ENCODE assay signal across 13 mouse cellular contexts in the genomic region with DNA sequence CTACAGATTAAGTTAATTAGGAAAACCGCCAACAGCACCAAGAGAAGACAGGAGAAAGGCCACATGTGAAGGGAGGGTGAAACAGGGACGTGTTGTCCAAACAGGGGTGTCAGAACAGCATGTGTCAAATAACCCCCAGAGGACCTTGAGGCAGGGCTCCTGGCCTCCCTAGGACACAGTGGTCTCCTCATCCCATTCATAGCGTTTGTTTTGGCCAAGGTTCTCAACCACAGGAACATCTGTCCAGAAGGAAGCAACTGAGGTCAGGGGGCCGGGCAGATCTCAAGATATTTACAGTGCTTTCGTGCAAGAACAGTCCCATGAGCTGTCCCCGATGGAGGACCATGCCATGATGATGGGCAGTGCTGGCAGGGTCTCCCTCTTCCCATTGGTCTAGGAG. TPM values are rescaled to one million over a fixed set of nuclear protein-coding genes. Genes with fewer than 3 reads are reported as not detected.
DNase-seq lines count a peak whose midpoint lies in the region; ATAC-seq and TF ChIP-seq lines count a peak whose summit lies in the region.
"Had no signal": no experiment of that assay in that cellular context is flagged by ENCODE, and none has a peak within 500 bp of the region (broad histone marks: within the 10 kb centered on the region; RNA-seq: fewer than 3 reads in every experiment).

No protein-coding gene starts in this region.

- 40% methylated on average over 6 of the region's 6 CpGs for WGBS in lung, postnatal 0 days
- 60% methylated on average over 6 of the region's 6 CpGs for WGBS in stomach, postnatal 0 days

- peaks cover 41% of the 10 kb centered on the region for H3K4me1 ChIP-seq in lung, postnatal 0 days (ENCODE audit: insufficient read depth, low read depth, low read length)
- no peaks in the 10 kb centered on the region for H3K4me1 ChIP-seq in stomach, postnatal 0 days (replicated peaks; ENCODE audit: control insufficient read depth, insufficient read depth)
- H3K4me1 ChIP-seq: midbrain, embryonic 15.5 days had no signal

- no peak for TF ChIP-seq CTCF in lung, postnatal 0 days (IDR thresholded peaks at IDR 0.05)
- TF ChIP-seq CTCF in stomach, postnatal 0 days (IDR thresholded peaks at IDR 0.05; ENCODE audit: low read depth) = no peak

- H3K4me3 ChIP-seq in lung, postnatal 0 days (ENCODE audit: low read depth, low read length) = no peak overlapping the region
- no peak overlapping the region for H3K4me3 ChIP-seq in stomach, postnatal 0 days (ENCODE audit: low read depth, low read length)
- H3K4me3 ChIP-seq: liver, embryonic 13.5 days; midbrain, embryonic 15.5 days had no signal

- peak; percentile 20 for DNase-seq in adrenal gland, adult 8-10 months
- DNase-seq in adrenal gland, postnatal 25 days = no peak
- no peak for DNase-seq in lung, postnatal 0 days (ENCODE audit: low spot score)
- no peak for DNase-seq in lung, postnatal 10 days
- peak; percentile 19 to 44 for DNase-seq in kidney, adult 8-10 months
- DNase-seq in stomach, postnatal 0 days (ENCODE audit: low spot score) = no peak
- DNase-seq in layer of hippocampus, adult 11-12 months (ENCODE audit: low spot score) = no peak
- no peak for DNase-seq in embryo, embryonic 9.5 days (ENCODE audit: extremely low spot score)
- DNase-seq: cerebellum, postnatal 25 days; liver, embryonic 13.5 days; spleen, adult 18-20 months had no signal

- H3K27ac ChIP-seq in lung, postnatal 0 days (ENCODE audit: low read length) = peak overlapping the region; percentile 43
- no peak overlapping the region for H3K27ac ChIP-seq in stomach, postnatal 0 days (replicated peaks)
- H3K27ac ChIP-seq: hindbrain, postnatal 0 days; liver, embryonic 13.5 days; midbrain, embryonic 15.5 days had no signal

- no peak overlapping the region for H3K4me2 ChIP-seq in lung, postnatal 0 days (replicated peaks; ENCODE audit: low read depth, low read length)
- H3K4me2 ChIP-seq in stomach, postnatal 0 days (replicated peaks; ENCODE audit: low read depth) = no peak overlapping the region
- H3K4me2 ChIP-seq: liver, embryonic 13.5 days; midbrain, embryonic 15.5 days had no signal

- H3K36me3 ChIP-seq in lung, postnatal 0 days (ENCODE audit: insufficient read depth, low read length) = no peaks in the 10 kb centered on the region
- H3K36me3 ChIP-seq in stomach, postnatal 0 days (ENCODE audit: control insufficient read depth, insufficient read depth, low read length) = no peaks in the 10 kb centered on the region
- H3K36me3 ChIP-seq: liver, embryonic 13.5 days; midbrain, embryonic 15.5 days had no signal

- ATAC-seq in lung, postnatal 0 days = peak; percentile 31; the same call in 1 of the 2 replicates
- 0 out of 2 replicates have a peak, but pooled peaks have one; percentile 40 for ATAC-seq in stomach, postnatal 0 days (ENCODE audit: low FRiP score, low TSS enrichment)
- ATAC-seq: hindbrain, postnatal 0 days; midbrain, embryonic 15.5 days had no signal

- no peaks in the 10 kb centered on the region for H3K27me3 ChIP-seq in lung, postnatal 0 days (replicated peaks; ENCODE audit: insufficient read depth, low read length)
- no peaks in the 10 kb centered on the region for H3K27me3 ChIP-seq in stomach, postnatal 0 days (ENCODE audit: control insufficient read depth, insufficient read depth, low read length)
- H3K27me3 ChIP-seq: midbrain, embryonic 15.5 days had no signal

- no peak overlapping the region for H3K9ac ChIP-seq in lung, postnatal 0 days (replicated peaks; ENCODE audit: low read depth)
- no peak overlapping the region for H3K9ac ChIP-seq in stomach, postnatal 0 days (ENCODE audit: low read length)
- H3K9ac ChIP-seq: liver, embryonic 13.5 days; midbrain, embryonic 15.5 days had no signal

- peak; percentile 72 for TF ChIP-seq EP300 in lung, postnatal 0 days (IDR thresholded peaks at IDR 0.05)
- no peak for TF ChIP-seq EP300 in stomach, postnatal 0 days (optimal IDR thresholded peaks at IDR 0.05)

- H3K9me3 ChIP-seq in lung, postnatal 0 days (ENCODE audit: low read length) = no peaks in the 10 kb centered on the region
- H3K9me3 ChIP-seq in stomach, postnatal 0 days (ENCODE audit: control insufficient read depth, low read length) = no peaks in the 10 kb centered on the region
- H3K9me3 ChIP-seq: liver, embryonic 13.5 days; midbrain, embryonic 15.5 days had no signal

RNA-seq across cellular contexts. Expression of a gene that starts 49.2 kb away (rescaled TPM):
- 10 to 100 TPM; 35.2 to 79.6 (median 54.4) TPM for total RNA-seq in adrenal gland, adult 8-10 months (2022)
- 21.0 and 21.6 TPM in 2 replicates for total RNA-seq in adrenal gland, postnatal 25 days (2021)
- polyA plus RNA-seq in lung, postnatal 0 days (2015; fragmentation: Nextera tagmentation; extraction: Ambion mirVana) = 3.9 and 19.7 TPM in 2 replicates
- 1.2 and 1.7 TPM in 2 replicates for polyA plus RNA-seq in stomach, postnatal 0 days (2015; fragmentation: Nextera tagmentation; extraction: Ambion mirVana)

Comparison
In these comparisons a context has a peak if more than half of its experiments do, and no peak if none do; other contexts are left out.
1. DNase-seq: peak in adrenal gland, adult 8-10 months (single experiment) and kidney, adult 8-10 months (2 of 2); none in adrenal gland, postnatal 25 days (single experiment), lung, postnatal 0 days (single experiment), lung, postnatal 10 days (single experiment), stomach, postnatal 0 days (single experiment), layer of hippocampus, adult 11-12 months (single experiment) and embryo, embryonic 9.5 days (single experiment).